Mouse (Mus musculus): ENCODE data around the gene Gm7137.
"Not testable (repeated sequence)": the region's sequence is repeated elsewhere in the genome, so short reads cannot be mapped to it uniquely, and the experiment has no call there.

The Gm7137 gene

DNA sequence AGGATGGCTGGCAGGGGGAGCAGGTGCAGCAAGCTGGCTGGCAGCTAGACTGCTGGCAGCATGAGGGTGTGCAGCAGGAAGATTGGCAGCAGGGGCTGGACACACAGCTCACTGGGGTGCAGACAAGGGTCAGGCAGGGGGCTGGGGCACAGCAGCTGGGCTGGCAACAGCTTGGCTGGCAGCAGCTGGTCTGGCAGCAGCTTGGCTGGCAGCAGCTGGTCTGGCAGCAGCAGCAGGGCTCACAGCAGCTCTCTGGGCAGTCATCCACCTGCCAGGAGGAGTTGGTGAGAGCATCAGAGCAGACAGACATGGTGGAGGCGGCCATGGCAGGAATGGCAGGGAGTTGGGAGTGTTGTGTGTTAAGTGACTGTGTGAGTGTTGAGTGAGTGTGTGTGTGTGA is at the start of gene Gm7137:
Gene Gm7137 (minus strand): TSS at position 325 of the 400 bp plus-strand sequence.
- not testable (repeated sequence) for DNase-seq

GRCm38 (mm10) chr10:77835647-77836046 is 47.6 kb upstream of the Gm7137 start, which contains the start of gene Krtap10-10:
Gene Krtap10-10 (plus strand): TSS chr10:77835947.
- no peak for DNase-seq

DNA sequence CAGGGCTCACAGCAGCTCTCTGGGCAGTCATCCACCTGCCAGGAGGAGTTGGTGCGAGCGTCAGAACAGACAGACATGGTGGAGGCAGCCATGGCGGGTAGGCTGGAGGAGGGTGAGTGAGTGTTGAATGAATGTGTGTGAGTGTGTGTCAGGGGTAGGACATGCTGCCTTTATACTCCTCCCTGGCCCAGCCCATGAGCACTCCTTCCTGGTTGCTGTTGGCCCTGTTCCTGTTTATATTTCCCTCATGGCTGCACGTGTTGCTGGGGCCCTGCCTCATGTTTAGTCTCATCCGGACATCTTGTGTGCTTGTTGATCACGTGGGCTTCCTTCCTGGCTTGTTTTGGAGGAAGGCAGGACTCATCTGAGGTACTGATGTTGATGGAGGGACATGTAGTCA is 39.0 kb upstream of the Gm7137 start, which contains the start of gene Krtap10-4:
Gene Krtap10-4 (minus strand): TSS at position 145 of the 400 bp plus-strand sequence.
- DNase-seq = no peak

DNA sequence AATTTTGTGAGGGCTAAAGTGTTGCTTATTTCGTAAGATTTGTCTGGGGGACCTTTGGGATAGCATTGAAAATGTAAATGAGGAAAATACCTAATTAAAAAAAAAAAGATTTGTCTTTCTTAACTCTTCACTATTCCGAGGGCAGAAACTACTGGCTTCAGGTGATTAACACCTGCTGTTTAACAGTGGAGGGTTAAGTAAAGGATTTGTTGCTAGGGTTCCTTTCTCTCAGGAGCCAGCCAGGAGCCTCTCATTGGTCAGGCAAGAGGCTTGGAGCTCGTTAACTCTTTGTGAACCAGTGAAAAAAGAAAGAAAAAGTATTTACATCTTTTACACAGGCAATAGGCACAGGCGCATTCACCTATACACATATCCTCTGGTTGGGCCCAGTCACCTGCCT is 31.2 kb upstream of the Gm7137 start:
- no peak for DNase-seq

- DNase-seq = no peak
Observed at GRCm38 (mm10) chr10:77818523-77818922, 30.5 kb upstream of the Gm7137 start.

- DNase-seq = peak in 1 of 2 experiments; percentile 27
Observed at GRCm38 (mm10) chr10:77815514-77815913, 27.5 kb upstream of the Gm7137 start.

DNA sequence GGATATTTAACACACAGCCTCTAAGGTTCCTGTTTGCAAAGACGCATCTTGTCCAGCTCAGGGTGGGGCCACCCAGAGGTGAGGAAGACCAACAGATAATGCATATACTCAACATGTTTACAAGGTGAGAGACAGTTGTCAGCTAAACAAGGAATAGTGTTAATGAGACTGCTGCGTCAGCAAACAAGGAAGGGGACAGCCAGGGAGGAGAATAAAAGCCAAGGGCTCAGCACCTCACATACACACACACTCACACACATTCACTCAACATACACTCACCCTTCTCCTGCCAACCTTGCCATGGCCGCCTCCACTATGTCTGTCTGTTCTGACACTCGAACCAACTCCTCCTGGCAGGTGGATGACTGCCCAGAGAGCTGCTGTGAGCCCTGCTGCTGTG is 26.4 kb upstream of the Gm7137 start, which contains the start of gene Gm2696:
Gene Gm2696 (plus strand): TSS at position 301 of the 400 bp plus-strand sequence.
- no peak for DNase-seq

DNA sequence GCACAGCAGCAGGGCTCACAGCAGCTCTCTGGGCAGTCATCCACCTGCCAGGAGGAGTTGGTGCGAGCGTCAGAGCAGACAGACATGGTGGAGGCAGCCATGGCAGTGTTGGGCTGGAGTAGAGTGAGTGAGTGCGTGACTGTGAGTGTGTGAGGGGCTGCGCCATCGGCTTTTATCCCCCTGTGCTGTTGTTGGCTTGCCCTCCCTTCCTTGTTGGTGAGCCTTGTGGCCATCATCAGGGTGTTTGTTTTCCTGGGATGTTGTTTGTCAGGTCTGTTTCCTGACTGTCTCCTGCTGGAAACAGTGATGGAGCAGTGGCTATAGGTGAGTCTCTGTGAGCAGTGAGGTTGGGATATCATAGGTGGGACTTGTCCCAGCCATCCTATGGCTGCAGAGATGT is 23.7 kb upstream of the Gm7137 start, which contains the start of gene Gm9507:
Gene Gm9507 (minus strand): TSS at position 101 of the 400 bp plus-strand sequence.
- no peak for DNase-seq

- DNase-seq = no peak
Observed at GRCm38 (mm10) chr10:77804095-77804494, 16.1 kb upstream of the Gm7137 start.

- no peak for DNase-seq
Observed at GRCm38 (mm10) chr10:77798921-77799508, 11.0 kb upstream of the Gm7137 start, which contains the start of gene Gm19668. Gene Gm19668 (minus strand): TSS chr10:77799133.

DNA sequence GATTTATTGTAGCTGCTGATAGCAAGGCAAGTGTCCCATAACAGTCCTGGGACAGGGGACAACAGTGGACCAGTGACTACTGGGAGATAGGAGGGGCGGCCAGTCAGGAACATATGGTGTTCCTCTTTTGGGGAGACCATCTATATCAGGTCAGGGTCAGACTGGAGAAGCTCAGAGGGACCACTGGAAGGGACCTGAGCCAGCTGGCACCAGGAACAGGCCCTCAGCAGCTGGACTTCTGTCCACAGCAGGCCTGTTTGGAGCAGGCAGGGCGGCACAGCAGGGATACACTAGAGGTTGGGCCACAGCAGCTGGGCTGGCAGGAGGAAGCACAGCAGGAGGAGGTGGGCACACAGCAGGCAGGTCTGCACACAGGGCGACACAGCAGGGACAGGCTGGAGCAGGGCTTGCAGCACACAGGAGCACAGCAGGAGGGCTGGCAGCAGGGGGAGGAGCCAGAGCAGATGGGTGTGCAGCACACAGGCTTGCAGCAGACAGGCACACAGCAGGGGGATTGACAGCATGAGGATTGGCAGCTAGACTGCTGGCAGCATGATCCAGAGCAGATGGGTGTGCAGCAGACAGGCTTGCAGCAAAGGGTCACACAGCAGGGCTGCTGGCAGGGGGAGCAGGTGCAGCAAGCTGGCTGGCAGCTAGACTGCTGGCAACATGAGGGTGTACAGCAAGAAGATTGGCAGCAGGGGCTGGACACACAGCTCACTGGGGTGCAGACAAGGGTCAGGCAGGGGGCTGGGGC is 10.3 kb upstream of the Gm7137 start:
- not testable (repeated sequence) for DNase-seq

- no peak for DNase-seq
Observed at GRCm38 (mm10) chr10:77797677-77798076, 9.7 kb upstream of the Gm7137 start.

DNA sequence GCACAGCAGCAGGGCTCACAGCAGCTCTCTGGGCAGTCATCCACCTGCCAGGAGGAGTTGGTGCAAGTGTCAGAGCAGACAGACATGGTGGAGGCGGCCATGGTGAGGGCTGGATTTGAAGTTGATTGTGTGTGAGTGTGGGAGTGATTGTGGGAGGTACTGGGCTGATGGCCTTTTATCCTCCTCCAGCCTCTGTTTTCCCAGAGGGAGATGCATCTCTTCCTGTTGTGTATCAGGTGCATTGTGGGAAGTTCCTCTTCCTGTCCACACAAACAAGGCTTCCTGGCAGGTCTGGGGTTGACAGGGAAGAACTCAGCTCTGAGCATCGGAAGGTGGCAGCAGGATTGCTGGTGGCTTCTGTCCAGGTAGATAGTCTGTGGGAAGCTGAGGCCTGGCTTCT is 7.0 kb upstream of the Gm7137 start, which contains the start of gene Gm9639:
Gene Gm9639 (minus strand): TSS at position 101 of the 400 bp plus-strand sequence.
- no peak for DNase-seq

DNA sequence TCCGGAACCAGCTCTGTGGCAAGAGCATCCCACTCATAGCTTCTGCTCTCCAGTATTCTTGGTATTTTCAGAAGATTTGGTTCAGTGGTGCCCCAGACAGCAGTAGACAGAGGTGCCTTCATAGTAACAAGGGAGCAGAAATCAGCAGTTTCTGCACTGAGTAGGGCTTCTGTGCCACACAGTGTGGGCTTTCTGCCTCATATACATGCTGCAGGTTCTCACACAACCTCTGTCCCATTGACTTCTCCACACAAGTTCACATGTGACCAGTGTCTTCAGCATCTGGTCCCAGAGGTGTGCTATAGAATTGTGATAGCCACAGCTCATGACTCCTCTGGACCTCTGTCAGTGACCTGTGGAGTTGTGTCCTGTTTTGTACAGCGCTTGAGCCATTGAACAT is 621 bp upstream of the Gm7137 start:
- DNase-seq = no peak

DNA sequence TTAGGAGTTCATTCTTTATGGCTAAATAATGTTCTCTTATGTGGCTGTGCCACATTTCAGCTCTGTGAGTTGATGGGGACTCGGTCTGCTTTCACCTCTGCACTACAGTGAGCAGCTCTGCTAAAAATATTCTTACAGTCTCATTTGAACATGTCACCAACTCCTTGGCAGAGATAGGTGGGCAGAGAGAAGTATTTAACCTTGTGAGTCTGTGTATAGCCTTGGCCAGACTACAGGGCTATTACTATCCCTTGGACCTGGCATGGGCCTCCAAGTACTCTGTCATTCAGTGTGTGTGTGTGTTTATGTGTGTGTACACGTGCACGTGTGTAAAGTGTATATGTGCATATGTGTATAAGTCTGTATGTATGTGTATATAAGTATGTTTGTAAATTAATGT is 4.6 kb downstream of the Gm7137 start:
- DNase-seq = not testable (repeated sequence)

GRCm38 (mm10) chr10:77782442-77782841 is 5.6 kb downstream of the Gm7137 start, which contains the start of gene Gm3250:
Gene Gm3250 (minus strand): TSS chr10:77782542.
- DNase-seq = not testable (repeated sequence)

DNA sequence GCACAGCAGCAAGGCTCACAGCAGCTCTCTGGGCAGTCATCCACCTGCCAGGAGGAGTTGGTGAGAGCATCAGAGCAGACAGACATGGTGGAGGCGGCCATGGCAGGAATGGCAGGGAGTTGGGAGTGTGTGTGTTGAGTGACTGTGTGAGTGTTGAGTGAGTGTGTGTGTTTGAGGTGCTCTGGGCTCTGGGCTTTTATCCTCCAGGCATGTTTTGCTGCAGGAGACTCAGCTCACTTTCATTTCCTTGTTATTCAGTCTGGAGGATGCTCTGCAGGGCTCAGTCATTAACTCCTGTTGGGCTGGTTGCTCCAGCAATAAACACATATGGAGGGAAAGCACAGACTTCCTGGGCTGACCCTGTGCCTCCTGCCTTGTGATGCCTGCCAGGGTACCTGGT is 11.2 kb downstream of the Gm7137 start, which contains the start of gene Gm7138:
Gene Gm7138 (minus strand): TSS at position 101 of the 400 bp plus-strand sequence.
- not testable (repeated sequence) for DNase-seq

DNA sequence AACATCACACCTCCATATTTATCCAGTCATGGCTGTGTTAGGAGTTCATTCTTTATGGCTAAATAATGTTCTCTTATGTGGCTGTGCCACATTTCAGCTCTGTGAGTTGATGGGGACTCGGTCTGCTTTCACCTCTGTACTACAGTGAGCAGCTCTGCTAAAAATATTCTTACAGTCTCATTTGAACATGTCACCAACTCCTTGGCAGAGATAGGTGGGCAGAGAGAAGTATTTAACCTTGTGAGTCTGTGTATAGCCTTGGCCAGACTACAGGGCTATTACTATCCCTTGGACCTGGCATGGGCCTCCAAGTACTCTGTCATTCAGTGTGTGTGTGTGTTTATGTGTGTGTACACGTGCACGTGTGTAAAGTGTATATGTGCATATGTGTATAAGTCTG is 15.9 kb downstream of the Gm7137 start:
- DNase-seq = not testable (repeated sequence)

- DNase-seq = not testable (repeated sequence)
Observed at GRCm38 (mm10) chr10:77771225-77771624, 16.8 kb downstream of the Gm7137 start, which contains the start of gene Gm3238. Gene Gm3238 (minus strand): TSS chr10:77771325.

- no peak for DNase-seq
Observed at GRCm38 (mm10) chr10:77769727-77770126, 18.3 kb downstream of the Gm7137 start.

- not testable (repeated sequence) for DNase-seq
Observed at GRCm38 (mm10) chr10:77759582-77759981, 28.4 kb downstream of the Gm7137 start, which contains the start of gene Gm3233. Gene Gm3233 (minus strand): TSS chr10:77759682.

DNA sequence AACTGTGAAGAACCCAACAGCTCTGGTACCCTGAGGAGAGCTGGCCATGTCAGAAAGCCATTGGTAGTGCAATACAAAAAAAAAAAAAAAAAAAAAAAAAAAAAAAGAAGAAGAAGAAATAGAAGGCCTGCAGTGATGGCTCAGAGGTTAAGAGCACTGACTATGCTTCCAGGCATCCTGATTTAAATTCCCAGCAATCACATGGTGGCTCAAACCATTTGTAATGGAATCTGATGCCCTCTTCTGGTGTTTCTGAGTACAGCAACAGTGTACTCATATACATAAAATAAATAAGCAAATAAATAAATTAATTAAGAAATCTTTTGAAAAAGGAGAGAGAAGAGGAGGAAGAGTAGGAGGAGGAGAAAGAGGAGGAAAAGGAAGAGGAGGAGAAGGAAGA is 34.6 kb downstream of the Gm7137 start:
- no peak for DNase-seq

GRCm38 (mm10) chr10:77752312-77752711 is 35.7 kb downstream of the Gm7137 start:
- not testable (repeated sequence) for DNase-seq

All from kidney, postnatal 25 days (tissue).